Mouse (Mus musculus) limb, embryonic 11.5 days (tissue): ENCODE results near the gene Pard3. TPM values are rescaled to one million over a fixed set of nuclear protein-coding genes. Genes with fewer than 3 reads are reported as not detected.

ENCODE experiments used
- ATAC-seq: fragments of 200-750 bp; cut with Nextera tagmentation; 2 replicates; pipeline ENCODE4 v1.8.0; 2017; ENCODE audit warnings: low read depth; ENCODE audit not compliant: insufficient number of reproducible peaks, low FRiP score, low TSS enrichment
- DNase-seq: peaks from one replicate; pipeline ENCODE4 v3.0.0-alpha.2; 2015; ENCODE audit warnings: low spot score
- H3K27ac ChIP-seq: fragments of 300-500 bp; sonication (generic); replicated peaks from 2 replicates; pipeline ENCODE4 v1.5.1; 2014; ENCODE audit warnings: low read depth, mild to moderate bottlenecking, low read length
- H3K27me3 ChIP-seq: fragments of 300-500 bp; sonication (generic); 2 replicates; pipeline ENCODE4 v1.6.1; 2014; ENCODE audit warnings: mild to moderate bottlenecking, low read length, mixed read lengths; ENCODE audit not compliant: control insufficient read depth, insufficient read depth
- H3K36me3 ChIP-seq: fragments of 300-500 bp; sonication (generic); 2 replicates; pipeline ENCODE4 v1.6.1; 2014; ENCODE audit warnings: mild to moderate bottlenecking, low read length, moderate library complexity, mixed read lengths; ENCODE audit not compliant: control insufficient read depth, insufficient read depth
- H3K4me1 ChIP-seq: fragments of 300-500 bp; sonication (generic); 2 replicates; pipeline ENCODE4 v1.6.1; 2014; ENCODE audit warnings: low read length, mixed read lengths; ENCODE audit not compliant: control insufficient read depth, insufficient read depth
- H3K4me2 ChIP-seq: fragments of 300-500 bp; sonication (generic); 2 replicates; pipeline ENCODE4 v1.6.1; 2014; ENCODE audit warnings: low read depth, mild to moderate bottlenecking, moderate library complexity; ENCODE audit not compliant: severe bottlenecking
- H3K4me3 ChIP-seq: fragments of 300-500 bp; sonication (generic); 2 replicates; pipeline ENCODE4 v1.5.1; 2014; ENCODE audit warnings: low read depth, low read length
- H3K9ac ChIP-seq: fragments of 300-500 bp; sonication (generic); 2 replicates; pipeline ENCODE4 v1.6.1; 2014; ENCODE audit warnings: mild to moderate bottlenecking, low read length
- H3K9me3 ChIP-seq: fragments of 300-500 bp; sonication (generic); 2 replicates; pipeline ENCODE4 v1.6.1; 2016; ENCODE audit warnings: low read length; ENCODE audit not compliant: control insufficient read depth
- WGBS: fragments of 180-500 bp; shearing (Covaris S2); extraction: QIAGEN DNeasy Blood & Tissue Kit; methylation state at CpG from one replicate; pipeline ENCODE4 v1.1.7; 2014; 5-methylcytosine and 5-hydroxymethylcytosine counted together
- polyA plus RNA-seq: library from polyadenylated mRNA; unstranded; fragments of >200 nt; fragmentation: Nextera tagmentation; extraction: Ambion mirVana; gene quantifications from 2 replicates; pipeline ENCODE4 v1.2.1, GENCODE M21; 2014

Pard3 gene
- polyA plus RNA-seq, 1 experiment from 2014 or later = 38.8 TPM

- H3K9ac ChIP-seq = no peak overlapping the region
- no peaks in the 10 kb centered on the region for H3K27me3 ChIP-seq
- ATAC-seq = no peak
- peaks cover 29% of the 10 kb centered on the region for H3K4me1 ChIP-seq
- no peak overlapping the region for H3K4me2 ChIP-seq
- WGBS = 50% methylated on average over 6 of the region's 6 CpGs
- no peak for DNase-seq
- H3K36me3 ChIP-seq = no peaks in the 10 kb centered on the region
- H3K4me3 ChIP-seq = no peak overlapping the region
- H3K9me3 ChIP-seq = no peaks in the 10 kb centered on the region
- no peak overlapping the region for H3K27ac ChIP-seq
Measured at GRCm38 (mm10) chr8:127191824-127192223, 128.1 kb downstream of the Pard3 start.

- ATAC-seq (no peak), DNase-seq (no peak)
- Histone ChIP-seq H3K4me3 (no peak overlapping the region), H3K36me3 (no peaks in the 10 kb centered on the region), H3K4me2 (no peak overlapping the region), H3K4me1 (peaks cover 35% of the 10 kb centered on the region), H3K9me3 (no peaks in the 10 kb centered on the region), H3K9ac (no peak overlapping the region), H3K27me3 (no peaks in the 10 kb centered on the region), H3K27ac (no peak overlapping the region)
- WGBS = 74% methylated on average over 10 of the region's 10 CpGs
Measured at GRCm38 (mm10) chr8:127192331-127192730, 128.6 kb downstream of the Pard3 start.

- H3K27ac ChIP-seq = no peak overlapping the region
- H3K4me3 ChIP-seq = no peak overlapping the region
- no peaks in the 10 kb centered on the region for H3K27me3 ChIP-seq
- no peak overlapping the region for H3K9ac ChIP-seq
- H3K36me3 ChIP-seq = no peaks in the 10 kb centered on the region
- no peaks in the 10 kb centered on the region for H3K9me3 ChIP-seq
- no peak overlapping the region for H3K4me2 ChIP-seq
- no peak for ATAC-seq
- DNase-seq = no peak
- H3K4me1 ChIP-seq = peaks cover 41% of the 10 kb centered on the region
- 59% methylated on average over 6 of the region's 6 CpGs for WGBS
Measured at GRCm38 (mm10) chr8:127193375-127193774, 129.7 kb downstream of the Pard3 start.

GRCm38 (mm10) chr8:127194786-127195407 is 131.2 kb downstream of the Pard3 start:
- H3K9me3 ChIP-seq = no peaks in the 10 kb centered on the region

GRCm38 (mm10) chr8:127196505-127197265 is 133.0 kb downstream of the Pard3 start:
- Histone ChIP-seq H3K36me3 (no peaks in the 10 kb centered on the region), H3K4me3 (no peak overlapping the region), H3K27me3 (no peaks in the 10 kb centered on the region), H3K27ac (no peak overlapping the region; the same call in 1 of the 2 replicates), H3K9me3 (no peaks in the 10 kb centered on the region), H3K4me1 (peaks cover 41% of the 10 kb centered on the region), H3K4me2 (no peak overlapping the region; the same call in 1 of the 2 replicates), H3K9ac (no peak overlapping the region)
- WGBS = 18% methylated on average over 13 of the region's 13 CpGs
- DNase-seq (peak; percentile 80), ATAC-seq (peak; percentile 82)

More at GRCm38 (mm10) chr8:127194786-127195407, 131.2 kb downstream of the Pard3 start:
- Histone ChIP-seq H3K27me3 (no peaks in the 10 kb centered on the region), H3K4me1 (peaks cover 41% of the 10 kb centered on the region), H3K36me3 (no peaks in the 10 kb centered on the region), H3K4me3 (no peak overlapping the region), H3K4me2 (no peak overlapping the region), H3K9ac (no peak overlapping the region), H3K27ac (no peak overlapping the region)
- WGBS = 86% methylated on average over 15 of the region's 15 CpGs
- DNase-seq (no peak), ATAC-seq (no peak)

- Histone ChIP-seq H3K27ac (no peak overlapping the region), H3K4me1 (peaks cover 20% of the 10 kb centered on the region), H3K9me3 (no peaks in the 10 kb centered on the region), H3K27me3 (no peaks in the 10 kb centered on the region), H3K4me3 (no peak overlapping the region), H3K4me2 (no peak overlapping the region), H3K36me3 (no peaks in the 10 kb centered on the region), H3K9ac (no peak overlapping the region)
- WGBS = 22% methylated on average over 4 of the region's 4 CpGs
- no peak for DNase-seq
- no peak for ATAC-seq
Measured at GRCm38 (mm10) chr8:127207455-127207854, 143.8 kb downstream of the Pard3 start.

GRCm38 (mm10) chr8:127210621-127211020 is 146.9 kb downstream of the Pard3 start:
- H3K4me3 ChIP-seq = no peak overlapping the region
- no peak overlapping the region for H3K27ac ChIP-seq
- peaks cover 32% of the 10 kb centered on the region for H3K4me1 ChIP-seq
- no peak overlapping the region for H3K4me2 ChIP-seq
- H3K9ac ChIP-seq = no peak overlapping the region
- DNase-seq (no peak), ATAC-seq (no peak)
- no peaks in the 10 kb centered on the region for H3K9me3 ChIP-seq
- 85% methylated on average over 4 of the region's 4 CpGs for WGBS
- no peaks in the 10 kb centered on the region for H3K36me3 ChIP-seq
- no peaks in the 10 kb centered on the region for H3K27me3 ChIP-seq

- ATAC-seq = peak; percentile 27; the same call in 1 of the 2 replicates
- DNase-seq = no peak
- Histone ChIP-seq H3K27ac (peak overlapping the region; percentile 73), H3K27me3 (no peaks in the 10 kb centered on the region), H3K4me2 (no peak overlapping the region), H3K36me3 (no peaks in the 10 kb centered on the region), H3K4me1 (peaks cover 24% of the 10 kb centered on the region), H3K9ac (no peak overlapping the region), H3K4me3 (no peak overlapping the region), H3K9me3 (no peaks in the 10 kb centered on the region)
- 67% methylated on average over 8 of the region's 8 CpGs for WGBS
Measured at GRCm38 (mm10) chr8:127214338-127214737, 150.6 kb downstream of the Pard3 start.
